Mouse (Mus musculus) forebrain, postnatal 0 days (tissue): ENCODE measurements at regions not wholly inside any gene's neighbourhood (a gene's known extent, or its start where the extent isn't known, plus 50 kb on each side); places are given as distances from the start of the nearest gene placed in this dataset.
A peak's percentile ranks its signal among the peaks of the same experiment; 100 is the strongest.

ENCODE experiments used
- ATAC-seq: fragments of 200-750 bp; cut with Nextera tagmentation; 2 replicates; pipeline ENCODE4 v1.8.0; 2017; ENCODE audit warnings: mild to moderate bottlenecking, moderate library complexity
- DNase-seq: peaks from one replicate; pipeline ENCODE4 v3.0.0-alpha.2; 2015
- H3K27ac ChIP-seq: fragments of 300-500 bp; sonication (generic); 2 replicates; pipeline ENCODE4 v1.5.1; 2014; ENCODE audit warnings: low read depth, mild to moderate bottlenecking, antibody characterized with exemption, low read length, moderate library complexity, mixed read lengths
- H3K27me3 ChIP-seq: fragments of 300-500 bp; sonication (generic); 2 replicates; pipeline ENCODE4 v1.6.1; 2014; ENCODE audit warnings: mild to moderate bottlenecking, low read length, mixed read lengths; ENCODE audit not compliant: insufficient read depth
- H3K36me3 ChIP-seq: fragments of 300-500 bp; sonication (generic); 2 replicates; pipeline ENCODE4 v1.6.1; 2014; ENCODE audit warnings: mild to moderate bottlenecking, moderate library complexity; ENCODE audit not compliant: insufficient read depth
- H3K4me1 ChIP-seq: fragments of 300-500 bp; sonication (generic); 2 replicates; pipeline ENCODE4 v1.6.1; 2014; ENCODE audit warnings: antibody characterized with exemption; ENCODE audit not compliant: insufficient read depth
- H3K4me2 ChIP-seq: fragments of 300-500 bp; sonication (generic); 2 replicates; pipeline ENCODE4 v1.6.1; 2014; ENCODE audit warnings: low read depth, mild to moderate bottlenecking, moderate library complexity
- H3K4me3 ChIP-seq: fragments of 300-500 bp; sonication (generic); 2 replicates; pipeline ENCODE4 v1.5.1; 2014; ENCODE audit warnings: low read depth, low read length, mixed read lengths
- H3K9ac ChIP-seq: fragments of 300-500 bp; sonication (generic); 2 replicates; pipeline ENCODE4 v1.6.1; 2014; ENCODE audit warnings: mild to moderate bottlenecking
- H3K9me3 ChIP-seq: fragments of 300-500 bp; sonication (generic); 2 replicates; pipeline ENCODE4 v1.6.1; 2016; ENCODE audit warnings: low read length
- CTCF ChIP-seq: sonication (generic); IDR thresholded peaks from 2 replicates; pipeline ENCODE4 v1.5.1; 2016; ENCODE audit warnings: antibody characterized with exemption, control low read depth, low read depth
- WGBS: fragments of 180-500 bp; shearing (Covaris S2); extraction: QIAGEN DNeasy Blood & Tissue Kit; methylation state at CpG from one replicate; pipeline ENCODE4 v1.1.7; 2014; 5-methylcytosine and 5-hydroxymethylcytosine counted together

DNA sequence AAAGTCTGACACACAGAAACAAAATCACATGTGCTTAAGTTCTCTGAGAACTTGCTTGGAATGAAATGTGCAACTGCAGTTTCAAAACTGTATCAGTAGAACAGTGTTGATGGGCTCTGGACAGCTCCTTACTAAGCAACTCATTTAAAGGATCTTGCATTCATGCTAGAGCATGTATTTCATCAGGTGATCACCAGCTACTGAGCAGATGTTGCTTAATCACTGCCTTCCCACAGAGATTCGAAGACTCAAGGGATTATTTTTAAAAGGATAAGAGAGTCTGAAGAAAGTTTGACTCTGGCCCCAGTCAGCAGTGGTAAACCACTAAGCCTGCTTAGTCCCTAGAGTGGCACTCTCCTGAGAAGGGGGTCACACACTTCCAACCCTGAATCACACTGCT lies 61.2 kb upstream of the Tigd2 start:
- ATAC-seq = no peak
- no peak overlapping the region for H3K4me3 ChIP-seq
- no peak overlapping the region for H3K27ac ChIP-seq
- no peak overlapping the region for H3K9ac ChIP-seq
- no peak for DNase-seq
- H3K27me3 ChIP-seq = no peaks in the 10 kb centered on the region
- no peaks in the 10 kb centered on the region for H3K9me3 ChIP-seq
- H3K4me1 ChIP-seq = no peaks in the 10 kb centered on the region
- no peaks in the 10 kb centered on the region for H3K36me3 ChIP-seq
- 55% methylated on average over 1 of the region's 1 CpGs for WGBS
- no peak for TF ChIP-seq CTCF
- no peak overlapping the region for H3K4me2 ChIP-seq

DNA sequence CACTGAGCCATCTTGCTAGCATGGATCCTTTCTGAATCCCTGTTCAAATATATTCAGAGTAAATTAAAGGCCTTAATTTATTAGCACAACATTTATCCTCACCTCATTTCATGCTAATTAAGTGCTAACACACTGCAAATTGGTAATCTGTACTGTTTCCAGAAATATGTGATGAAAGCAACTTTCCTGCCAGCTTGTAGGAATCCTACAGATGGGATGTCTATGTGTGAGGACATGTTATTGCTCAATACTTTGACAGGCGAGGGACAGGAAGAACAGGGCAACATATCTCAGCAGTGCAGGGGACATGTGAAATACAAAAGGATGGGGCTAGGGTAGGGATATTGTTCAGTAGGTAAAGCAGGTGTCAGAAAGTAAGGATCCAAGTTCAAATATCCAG lies 53.0 kb upstream of the Tigd2 start:
- H3K4me2 ChIP-seq = no peak overlapping the region
- H3K36me3 ChIP-seq = no peaks in the 10 kb centered on the region
- H3K27me3 ChIP-seq = no peaks in the 10 kb centered on the region
- no peak overlapping the region for H3K27ac ChIP-seq
- no peaks in the 10 kb centered on the region for H3K4me1 ChIP-seq
- no peak overlapping the region for H3K4me3 ChIP-seq
- ATAC-seq (peak; percentile 45), DNase-seq (peak; percentile 33)
- TF ChIP-seq CTCF = no peak
- H3K9ac ChIP-seq = no peak overlapping the region
- 55% methylated on average over 1 of the region's 1 CpGs for WGBS
- no peaks in the 10 kb centered on the region for H3K9me3 ChIP-seq
